Mouse (Mus musculus) liver, embryonic 13.5 days (tissue): ENCODE data around the gene Rpl39. TPM values are rescaled to one million over a fixed set of nuclear protein-coding genes. Genes with fewer than 3 reads are reported as not detected.
"Not testable (repeated sequence)": the region's sequence is repeated elsewhere in the genome, so short reads cannot be mapped to it uniquely, and the experiment has no call there.

Source experiments
- ATAC-seq: fragments of 200-750 bp; cut with Nextera tagmentation; 2 replicates; pipeline ENCODE4 v1.8.0; 2017; ENCODE audit warnings: low read depth, mild to moderate bottlenecking, moderate number of reproducible peaks, moderate library complexity
- DNase-seq: peaks from one replicate; pipeline ENCODE4 v3.0.0; 2022
- H3K27ac ChIP-seq: fragments of 300-500 bp; sonication (generic); 2 replicates; pipeline ENCODE4 v1.5.1; 2015; ENCODE audit warnings: moderate library complexity, mild to moderate bottlenecking, inconsistent platforms
- H3K27me3 ChIP-seq: fragments of 300-500 bp; sonication (generic); 2 replicates; pipeline ENCODE4 v1.6.1; 2015; ENCODE audit warnings: mild to moderate bottlenecking, inconsistent platforms
- H3K36me3 ChIP-seq: fragments of 300-500 bp; sonication (generic); 2 replicates; pipeline ENCODE4 v1.6.1; 2015; ENCODE audit warnings: mild to moderate bottlenecking, inconsistent platforms
- H3K4me1 ChIP-seq: fragments of 300-500 bp; sonication (generic); replicated peaks from 2 replicates; pipeline ENCODE4 v1.6.1; 2015; ENCODE audit warnings: inconsistent platforms
- H3K4me2 ChIP-seq: fragments of 300-500 bp; sonication (generic); 2 replicates; pipeline ENCODE4 v1.6.1; 2015; ENCODE audit warnings: inconsistent platforms, mild to moderate bottlenecking, moderate library complexity
- H3K4me3 ChIP-seq: fragments of 300-500 bp; sonication (generic); replicated peaks from 2 replicates; pipeline ENCODE4 v1.5.1; 2015; ENCODE audit warnings: mild to moderate bottlenecking, inconsistent platforms
- H3K9ac ChIP-seq: fragments of 300-500 bp; sonication (generic); 2 replicates; pipeline ENCODE4 v1.6.1; 2015; ENCODE audit warnings: mild to moderate bottlenecking, inconsistent platforms
- H3K9me3 ChIP-seq: fragments of 300-500 bp; sonication (generic); replicated peaks from 2 replicates; pipeline ENCODE4 v1.6.1; 2016; ENCODE audit warnings: inconsistent platforms
- WGBS: fragments of 180-500 bp; shearing (Covaris S2); methylation state at CpG from one replicate; pipeline ENCODE4 v1.1.7; 2015; ENCODE audit not compliant: insufficient replicate concordance; 5-methylcytosine and 5-hydroxymethylcytosine counted together
- polyA plus RNA-seq: library from polyadenylated mRNA; unstranded; fragments of >200 nt; fragmentation: Nextera tagmentation; extraction: Ambion mirVana; gene quantifications from 2 replicates; pipeline ENCODE4 v1.2.1, GENCODE M21; 2015

Rpl39 gene
- polyA plus RNA-seq, 1 experiment from 2014 or later = 514 TPM

- no peak overlapping the region for H3K4me2 ChIP-seq
- ATAC-seq (no peak), DNase-seq (no peak)
- H3K4me3 ChIP-seq = no peak overlapping the region
- no peak overlapping the region for H3K9ac ChIP-seq
- H3K4me1 ChIP-seq = no peaks in the 10 kb centered on the region
- peaks cover 54% of the 10 kb centered on the region for H3K36me3 ChIP-seq
- H3K9me3 ChIP-seq = no peaks in the 10 kb centered on the region
- no peak overlapping the region for H3K27ac ChIP-seq
- H3K27me3 ChIP-seq = no peaks in the 10 kb centered on the region
- 73% methylated on average over 11 of the region's 11 CpGs for WGBS
These were observed 10.0 kb upstream of the Rpl39 start for GRCm38 (mm10) chrX:37095106-37095768.

GRCm38 (mm10) chrX:37091457-37091856 lies 6.3 kb upstream of the Rpl39 start:
- no peak overlapping the region for H3K4me3 ChIP-seq
- no peak overlapping the region for H3K9ac ChIP-seq
- H3K4me1 ChIP-seq = peaks cover 2% of the 10 kb centered on the region; the same call in 1 of the 2 replicates
- H3K27me3 ChIP-seq = no peaks in the 10 kb centered on the region
- no peak overlapping the region for H3K4me2 ChIP-seq
- WGBS = 80% methylated on average over 3 of the region's 3 CpGs
- no peak for DNase-seq
- H3K27ac ChIP-seq = no peak overlapping the region
- no peaks in the 10 kb centered on the region for H3K9me3 ChIP-seq
- ATAC-seq = no peak
- peaks cover 27% of the 10 kb centered on the region for H3K36me3 ChIP-seq

GRCm38 (mm10) chrX:37088778-37089177 lies 3.6 kb upstream of the Rpl39 start:
- no peak overlapping the region for H3K27ac ChIP-seq
- 74% methylated on average over 1 of the region's 1 CpGs for WGBS
- peaks cover 16% of the 10 kb centered on the region for H3K36me3 ChIP-seq
- ATAC-seq (no peak), DNase-seq (no peak)
- H3K27me3 ChIP-seq = no peaks in the 10 kb centered on the region
- H3K4me2 ChIP-seq = no peak overlapping the region
- H3K9ac ChIP-seq = no peak overlapping the region
- no peak overlapping the region for H3K4me3 ChIP-seq
- H3K4me1 ChIP-seq = peaks cover 9% of the 10 kb centered on the region
- no peaks in the 10 kb centered on the region for H3K9me3 ChIP-seq

GRCm38 (mm10) chrX:37085665-37086064 lies 463 bp upstream of the Rpl39 start:
- Histone ChIP-seq H3K4me3 (peak overlapping the region; percentile 70), H3K27me3 (no peaks in the 10 kb centered on the region), H3K9me3 (no peaks in the 10 kb centered on the region), H3K4me1 (peaks cover 19% of the 10 kb centered on the region), H3K27ac (peak overlapping the region; percentile 87), H3K36me3 (peaks cover 29% of the 10 kb centered on the region), H3K9ac (peak overlapping the region; percentile 63), H3K4me2 (peak overlapping the region; percentile 77)
- no peak for DNase-seq
- 15% methylated on average over 9 of the region's 9 CpGs for WGBS
- ATAC-seq = peak; percentile 70

GRCm38 (mm10) chrX:37084318-37084926 lies 780 bp downstream of the Rpl39 start:
- DNase-seq = peak; percentile 9
- Histone ChIP-seq H3K27ac (peak overlapping the region; percentile 87), H3K4me2 (peak overlapping the region; percentile 77), H3K36me3 (peaks cover 29% of the 10 kb centered on the region), H3K4me3 (peak overlapping the region; percentile 70), H3K4me1 (peaks cover 19% of the 10 kb centered on the region), H3K9me3 (no peaks in the 10 kb centered on the region), H3K27me3 (no peaks in the 10 kb centered on the region), H3K9ac (peak overlapping the region; percentile 82)
- 11% methylated on average over 19 of the region's 19 CpGs for WGBS
- peak; percentile 37; the same call in 1 of the 2 replicates for ATAC-seq

- Histone ChIP-seq H3K4me2 (no peak overlapping the region), H3K4me1 (peaks cover 14% of the 10 kb centered on the region), H3K36me3 (peaks cover 29% of the 10 kb centered on the region), H3K27ac (no peak overlapping the region), H3K27me3 (no peaks in the 10 kb centered on the region), H3K9me3 (no peaks in the 10 kb centered on the region), H3K4me3 (no peak overlapping the region), H3K9ac (no peak overlapping the region)
- DNase-seq = no peak
- ATAC-seq = no peak
- WGBS = 41% methylated on average over 6 of the region's 6 CpGs
These were observed 4.0 kb downstream of the Rpl39 start for GRCm38 (mm10) chrX:37081194-37081593.

GRCm38 (mm10) chrX:37080345-37080744 lies 4.9 kb downstream of the Rpl39 start:
- peaks cover 29% of the 10 kb centered on the region for H3K36me3 ChIP-seq
- not testable (repeated sequence) for ATAC-seq, H3K27me3 ChIP-seq, H3K9ac ChIP-seq, H3K4me1 ChIP-seq, H3K27ac ChIP-seq, H3K4me3 ChIP-seq, H3K4me2 ChIP-seq, DNase-seq, H3K9me3 ChIP-seq
- 53% methylated on average over 4 of the region's 4 CpGs for WGBS

GRCm38 (mm10) chrX:37076651-37077050 lies 8.6 kb downstream of the Rpl39 start:
- no peaks in the 10 kb centered on the region for H3K4me1 ChIP-seq
- peaks cover 9% of the 10 kb centered on the region for H3K36me3 ChIP-seq
- ATAC-seq (no peak), DNase-seq (no peak)
- no peaks in the 10 kb centered on the region for H3K27me3 ChIP-seq
- no peak overlapping the region for H3K27ac ChIP-seq
- no peak overlapping the region for H3K9ac ChIP-seq
- H3K4me3 ChIP-seq = no peak overlapping the region
- WGBS = 70% methylated on average over 8 of the region's 8 CpGs
- no peaks in the 10 kb centered on the region for H3K9me3 ChIP-seq
- no peak overlapping the region for H3K4me2 ChIP-seq

- WGBS = 33% methylated on average over 9 of the region's 9 CpGs
These were observed 10.8 kb downstream of the Rpl39 start for GRCm38 (mm10) chrX:37074262-37074892.

GRCm38 (mm10) chrX:37068766-37069165 lies 16.4 kb downstream of the Rpl39 start:
- Histone ChIP-seq H3K36me3 (no peaks in the 10 kb centered on the region), H3K9ac (no peak overlapping the region), H3K27me3 (no peaks in the 10 kb centered on the region), H3K9me3 (no peaks in the 10 kb centered on the region), H3K27ac (no peak overlapping the region), H3K4me3 (no peak overlapping the region), H3K4me1 (no peaks in the 10 kb centered on the region), H3K4me2 (no peak overlapping the region)
- ATAC-seq = no peak
- no peak for DNase-seq
- 64% methylated on average over 5 of the region's 5 CpGs for WGBS

More at GRCm38 (mm10) chrX:37074262-37074892, 10.8 kb downstream of the Rpl39 start:
- no peak for ATAC-seq
- DNase-seq = peak; percentile 15
- no peak overlapping the region for H3K9ac ChIP-seq
- no peaks in the 10 kb centered on the region for H3K4me1 ChIP-seq
- no peak overlapping the region for H3K27ac ChIP-seq
- H3K27me3 ChIP-seq = no peaks in the 10 kb centered on the region
- no peak overlapping the region for H3K4me2 ChIP-seq
- H3K4me3 ChIP-seq = no peak overlapping the region
- no peaks in the 10 kb centered on the region for H3K9me3 ChIP-seq
- H3K36me3 ChIP-seq = no peaks in the 10 kb centered on the region

GRCm38 (mm10) chrX:37067299-37067698 lies 17.9 kb downstream of the Rpl39 start:
- Histone ChIP-seq H3K27me3 (no peaks in the 10 kb centered on the region), H3K27ac (no peak overlapping the region), H3K4me3 (no peak overlapping the region), H3K9me3 (no peaks in the 10 kb centered on the region), H3K36me3 (no peaks in the 10 kb centered on the region), H3K4me1 (no peaks in the 10 kb centered on the region), H3K9ac (no peak overlapping the region), H3K4me2 (no peak overlapping the region)
- no peak for ATAC-seq
- 68% methylated on average over 3 of the region's 3 CpGs for WGBS
- DNase-seq = no peak
